In genomic region chr11:101190181-101190912, GRCm38 (mm10) we compare ENCODE assay signal across 9 mouse cellular contexts. TPM values are rescaled to one million over a fixed set of nuclear protein-coding genes. Genes with fewer than 3 reads are reported as not detected.
A peak's percentile ranks its signal among the peaks of the same experiment; 100 is the strongest.
DNase-seq lines count a peak whose midpoint lies in the region; ATAC-seq and TF ChIP-seq lines count a peak whose summit lies in the region.
"Had no signal": no experiment of that assay in that cellular context is flagged by ENCODE, and none has a peak within 500 bp of the region (broad histone marks: within the 10 kb centered on the region; RNA-seq: fewer than 3 reads in every experiment).

No protein-coding gene starts in this region.

- H3K4me3 ChIP-seq in left cerebral cortex, adult 2 months: no peak overlapping the region
- no peak overlapping the region for H3K4me3 ChIP-seq in embryonic facial prominence, embryonic 12.5 days
- H3K4me3 ChIP-seq in intestine, embryonic 16.5 days (ENCODE audit: low read length): no peak overlapping the region
- no peak overlapping the region for H3K4me3 ChIP-seq in neural tube, embryonic 14.5 days (ENCODE audit: low read depth, low read length)

- TF ChIP-seq CTCF in left cerebral cortex, adult 2 months (IDR thresholded peaks at IDR 0.05): no peak

- H3K27ac ChIP-seq in left cerebral cortex, adult 2 months: peak overlapping the region; percentile 72
- peak overlapping the region; percentile 85 for H3K27ac ChIP-seq in embryonic facial prominence, embryonic 12.5 days
- peak overlapping the region; percentile 88 for H3K27ac ChIP-seq in intestine, embryonic 16.5 days (ENCODE audit: low read length)
- H3K27ac ChIP-seq in neural tube, embryonic 14.5 days (ENCODE audit: low read depth, low read length): peak overlapping the region; percentile 66; the same call in 1 of the 2 replicates
- H3K27ac ChIP-seq: macrophage had no signal

- no peak overlapping the region for H3K9ac ChIP-seq in embryonic facial prominence, embryonic 12.5 days
- H3K9ac ChIP-seq in intestine, embryonic 16.5 days (ENCODE audit: low read depth, low read length): peak overlapping the region; percentile 35
- no peak overlapping the region for H3K9ac ChIP-seq in neural tube, embryonic 14.5 days (replicated peaks; ENCODE audit: low read depth, low read length)

- peaks cover 22% of the 10 kb centered on the region for H3K4me1 ChIP-seq in embryonic facial prominence, embryonic 12.5 days
- H3K4me1 ChIP-seq in intestine, embryonic 16.5 days (ENCODE audit: control insufficient read depth, insufficient read depth, low read length): peaks cover 25% of the 10 kb centered on the region
- peaks cover 15% of the 10 kb centered on the region for H3K4me1 ChIP-seq in neural tube, embryonic 14.5 days (ENCODE audit: control insufficient read depth, insufficient read depth, low read length)

- intact Hi-C loops in left cerebral cortex, adult 2 months (cut with DNase I): no loop called here

- H3K27me3 ChIP-seq in embryonic facial prominence, embryonic 12.5 days: no peaks in the 10 kb centered on the region
- H3K27me3 ChIP-seq in intestine, embryonic 16.5 days (replicated peaks; ENCODE audit: control insufficient read depth, insufficient read depth, low read length): no peaks in the 10 kb centered on the region
- no peaks in the 10 kb centered on the region for H3K27me3 ChIP-seq in neural tube, embryonic 14.5 days (ENCODE audit: control insufficient read depth, insufficient read depth, low read length)

- WGBS in embryonic facial prominence, embryonic 12.5 days: 46% methylated on average over 8 of the region's 8 CpGs
- 39% methylated on average over 8 of the region's 8 CpGs for WGBS in intestine, embryonic 16.5 days
- 19% methylated on average over 8 of the region's 8 CpGs for WGBS in neural tube, embryonic 14.5 days

- no peaks in the 10 kb centered on the region for H3K9me3 ChIP-seq in embryonic facial prominence, embryonic 12.5 days
- H3K9me3 ChIP-seq in intestine, embryonic 16.5 days (ENCODE audit: control insufficient read depth, low read length): no peaks in the 10 kb centered on the region
- no peaks in the 10 kb centered on the region for H3K9me3 ChIP-seq in neural tube, embryonic 14.5 days (ENCODE audit: control insufficient read depth, low read length)

- peak; percentile 6; the same call in 1 of the 2 replicates for ATAC-seq in embryonic facial prominence, embryonic 12.5 days (ENCODE audit: insufficient number of reproducible peaks, insufficient read depth, low FRiP score, low TSS enrichment)
- peak; percentile 39; the same call in 1 of the 2 replicates for ATAC-seq in intestine, embryonic 16.5 days
- ATAC-seq in neural tube, embryonic 14.5 days (ENCODE audit: low read depth): peak; percentile 39; the same call in 1 of the 2 replicates

- DNase-seq in left cerebral cortex, adult 2 months (ENCODE audit: extremely low spot score in 1 of 2, low spot score in 2 of 2): no peak
- no peak for DNase-seq in left cerebral cortex, adult 9 months (ENCODE audit: low spot score in 2 of 2)
- no peak for DNase-seq in right cerebral cortex, postnatal 10 days (ENCODE audit: low spot score in 2 of 2)
- DNase-seq in thymus, postnatal 10 days (ENCODE audit: low spot score in 2 of 2): no peak
- DNase-seq in adipocyte (ENCODE audit: low spot score): no peak

- no peak overlapping the region for H3K4me2 ChIP-seq in embryonic facial prominence, embryonic 12.5 days (replicated peaks)
- no peak overlapping the region for H3K4me2 ChIP-seq in intestine, embryonic 16.5 days (ENCODE audit: low read depth, low read length)
- no peak overlapping the region for H3K4me2 ChIP-seq in neural tube, embryonic 14.5 days (ENCODE audit: low read depth, low read length)

- H3K36me3 ChIP-seq in embryonic facial prominence, embryonic 12.5 days: peaks cover 22% of the 10 kb centered on the region; the same call in 1 of the 2 replicates
- no peaks in the 10 kb centered on the region for H3K36me3 ChIP-seq in intestine, embryonic 16.5 days (ENCODE audit: control insufficient read depth, insufficient read depth, low read length)
- H3K36me3 ChIP-seq in neural tube, embryonic 14.5 days (ENCODE audit: control insufficient read depth, insufficient read depth, low read length): 0 out of 2 replicates have a peak, but pooled peaks cover 7% of the 10 kb centered on the region

RNA-seq across cellular contexts. Expression of gene Ccr10, which starts 15.1 kb away (rescaled TPM):
- total RNA-seq in left cerebral cortex, adult 2 months (2021): under 1 TPM in 1 of 2 experiments, not detected in 1; 0.38 TPM
- 0.13 and 0.24 TPM in 2 replicates for polyA plus RNA-seq in embryonic facial prominence, embryonic 12.5 days (2016; fragmentation: Nextera tagmentation; extraction: Ambion mirVana)
- polyA plus RNA-seq in intestine, embryonic 16.5 days (2015; fragmentation: Nextera tagmentation; extraction: Ambion mirVana): 0.20 and 0.29 TPM in 2 replicates
- 0.12 and 0.30 TPM in 2 replicates for polyA plus RNA-seq in neural tube, embryonic 14.5 days (2014; fragmentation: Nextera tagmentation; extraction: Ambion mirVana)
- polyA plus RNA-seq: macrophage had no signal

RNA-seq across cellular contexts. Expression of gene Plekhh3, which starts 19.2 kb away (rescaled TPM):
- 10 to 100 TPM; 13.0 to 13.2 TPM for total RNA-seq in left cerebral cortex, adult 2 months (2021)
- polyA plus RNA-seq in embryonic facial prominence, embryonic 12.5 days (2016; fragmentation: Nextera tagmentation; extraction: Ambion mirVana): 10.3 and 11.9 TPM in 2 replicates
- polyA plus RNA-seq in intestine, embryonic 16.5 days (2015; fragmentation: Nextera tagmentation; extraction: Ambion mirVana): 9.2 and 10.1 TPM in 2 replicates
- 7.2 and 10.5 TPM in 2 replicates for polyA plus RNA-seq in neural tube, embryonic 14.5 days (2014; fragmentation: Nextera tagmentation; extraction: Ambion mirVana)

RNA-seq across cellular contexts. Expression of gene Cntnap1, which starts 20.0 kb away (rescaled TPM):
- total RNA-seq in left cerebral cortex, adult 2 months (2021): 100 to 1,000 TPM; 171 to 182 TPM
- polyA plus RNA-seq in embryonic facial prominence, embryonic 12.5 days (2016; fragmentation: Nextera tagmentation; extraction: Ambion mirVana): 0.50 and 0.60 TPM in 2 replicates
- polyA plus RNA-seq in intestine, embryonic 16.5 days (2015; fragmentation: Nextera tagmentation; extraction: Ambion mirVana): 0.86 and 0.87 TPM in 2 replicates
- polyA plus RNA-seq in neural tube, embryonic 14.5 days (2014; fragmentation: Nextera tagmentation; extraction: Ambion mirVana): 7.5 and 8.3 TPM in 2 replicates

RNA-seq across cellular contexts. Expression of gene Tubg2, which starts 34.6 kb away (rescaled TPM):
- 10 to 100 TPM; 51.4 to 52.9 TPM for total RNA-seq in left cerebral cortex, adult 2 months (2021)
- polyA plus RNA-seq in embryonic facial prominence, embryonic 12.5 days (2016; fragmentation: Nextera tagmentation; extraction: Ambion mirVana): 9.4 and 10.8 TPM in 2 replicates
- polyA plus RNA-seq in intestine, embryonic 16.5 days (2015; fragmentation: Nextera tagmentation; extraction: Ambion mirVana): 3.9 and 4.2 TPM in 2 replicates
- polyA plus RNA-seq in neural tube, embryonic 14.5 days (2014; fragmentation: Nextera tagmentation; extraction: Ambion mirVana): 48.5 and 62.6 TPM in 2 replicates

RNA-seq across cellular contexts. Expression of gene Ezh1, which starts 35.9 kb away (rescaled TPM):
- total RNA-seq in left cerebral cortex, adult 2 months (2021): 10 to 100 TPM; 56.9 to 62.1 TPM
- polyA plus RNA-seq in embryonic facial prominence, embryonic 12.5 days (2016; fragmentation: Nextera tagmentation; extraction: Ambion mirVana): 15.6 and 17.3 TPM in 2 replicates
- 16.2 and 18.8 TPM in 2 replicates for polyA plus RNA-seq in intestine, embryonic 16.5 days (2015; fragmentation: Nextera tagmentation; extraction: Ambion mirVana)
- polyA plus RNA-seq in neural tube, embryonic 14.5 days (2014; fragmentation: Nextera tagmentation; extraction: Ambion mirVana): 28.4 and 30.7 TPM in 2 replicates
